ENCODE assay signal across 16 mouse cellular contexts in the genomic region with DNA sequence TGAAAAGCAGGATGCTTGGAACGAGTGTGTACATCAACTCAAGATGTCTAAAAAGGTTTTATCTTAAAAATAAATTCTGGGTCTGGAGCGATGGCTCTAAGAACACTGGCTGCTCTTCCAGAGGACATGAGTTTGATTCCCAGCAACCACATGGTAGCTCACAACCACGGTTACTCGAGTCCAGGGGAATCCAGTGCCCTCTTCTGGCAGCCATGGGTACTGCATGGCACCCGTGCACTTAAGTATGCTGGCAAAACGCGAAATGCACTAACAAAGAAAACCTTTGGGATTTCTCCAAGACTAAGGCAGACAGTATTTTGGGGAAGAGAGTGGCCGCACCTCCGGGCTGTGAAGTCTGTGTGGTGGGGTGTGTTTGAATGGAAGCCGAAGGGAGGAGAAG. TPM values are rescaled to one million over a fixed set of nuclear protein-coding genes. Genes with fewer than 3 reads are reported as not detected.
DNase-seq lines count a peak whose midpoint lies in the region; ATAC-seq and TF ChIP-seq lines count a peak whose summit lies in the region.
"Had no signal": no experiment of that assay in that cellular context is flagged by ENCODE, and none has a peak within 500 bp of the region (broad histone marks: within the 10 kb centered on the region; RNA-seq: fewer than 3 reads in every experiment).

No protein-coding gene starts in this region.

- no peaks in the 10 kb centered on the region for H3K9me3 ChIP-seq in forebrain, postnatal 0 days (ENCODE audit: low read length)
- H3K9me3 ChIP-seq in forebrain, embryonic 12.5 days, result no peaks in the 10 kb centered on the region
- H3K9me3 ChIP-seq in liver, embryonic 11.5 days (ENCODE audit: control insufficient read depth, low read length), result no peaks in the 10 kb centered on the region
- H3K9me3 ChIP-seq in ES-Bruce4 (replicated peaks; ENCODE audit: control insufficient read depth, insufficient read depth, low read length, poor library complexity, severe bottlenecking), result no peaks in the 10 kb centered on the region
- no peaks in the 10 kb centered on the region for H3K9me3 ChIP-seq in forebrain, embryonic 13.5 days (replicated peaks)
- H3K9me3 ChIP-seq: forebrain, embryonic 10.5 days; heart, embryonic 13.5 days; liver, embryonic 13.5 days had no signal

- no peak overlapping the region for H3K9ac ChIP-seq in forebrain, postnatal 0 days
- H3K9ac ChIP-seq in forebrain, embryonic 12.5 days, result no peak overlapping the region
- no peak overlapping the region for H3K9ac ChIP-seq in liver, adult 2 months (ENCODE audit: low read depth, low read length)
- H3K9ac ChIP-seq in liver, embryonic 11.5 days (ENCODE audit: low read depth, low read length), result no peak overlapping the region
- no peak overlapping the region for H3K9ac ChIP-seq in ES-Bruce4 (ENCODE audit: low read depth, poor library complexity, severe bottlenecking)
- H3K9ac ChIP-seq in forebrain, embryonic 13.5 days, result no peak overlapping the region
- H3K9ac ChIP-seq: heart, embryonic 13.5 days; liver, embryonic 13.5 days had no signal

- WGBS in forebrain, postnatal 0 days, result 78% methylated on average over 10 of the region's 10 CpGs
- 78% methylated on average over 10 of the region's 10 CpGs for WGBS in forebrain, embryonic 12.5 days
- 73% methylated on average over 10 of the region's 10 CpGs for WGBS in liver, adult 2 months
- WGBS in liver, embryonic 11.5 days, result 69% methylated on average over 10 of the region's 10 CpGs
- WGBS in forebrain, embryonic 13.5 days, result 78% methylated on average over 10 of the region's 10 CpGs

- no peaks in the 10 kb centered on the region for H3K4me1 ChIP-seq in forebrain, postnatal 0 days (ENCODE audit: insufficient read depth)
- peaks cover 13% of the 10 kb centered on the region for H3K4me1 ChIP-seq in forebrain, embryonic 12.5 days
- no peaks in the 10 kb centered on the region for H3K4me1 ChIP-seq in liver, adult 2 months (ENCODE audit: control insufficient read depth, insufficient read depth, low read length)
- H3K4me1 ChIP-seq in liver, embryonic 11.5 days (replicated peaks; ENCODE audit: control insufficient read depth, insufficient read depth, low read length), result no peaks in the 10 kb centered on the region
- H3K4me1 ChIP-seq in ES-Bruce4 (ENCODE audit: control insufficient read depth, insufficient read depth, low read length), result no peaks in the 10 kb centered on the region
- no peaks in the 10 kb centered on the region for H3K4me1 ChIP-seq in cortical plate, adult 2 months (ENCODE audit: control insufficient read depth, insufficient read depth, low read length)
- no peaks in the 10 kb centered on the region for H3K4me1 ChIP-seq in forebrain, embryonic 13.5 days
- H3K4me1 ChIP-seq: liver, embryonic 13.5 days had no signal

- TF ChIP-seq POLR2A in liver, adult 2 months (IDR thresholded peaks at IDR 0.05; ENCODE audit: extremely low read depth, insufficient read depth, low read length), result no peak
- TF ChIP-seq POLR2A in ES-Bruce4 (IDR thresholded peaks at IDR 0.05; ENCODE audit: insufficient read depth, low read length), result no peak
- no peak for TF ChIP-seq POLR2A in cortical plate, adult 2 months (IDR thresholded peaks at IDR 0.05; ENCODE audit: extremely low read depth, insufficient read depth, low read length)

- H3K4me3 ChIP-seq in forebrain, postnatal 0 days (ENCODE audit: low read depth, low read length), result no peak overlapping the region
- no peak overlapping the region for H3K4me3 ChIP-seq in forebrain, embryonic 12.5 days (replicated peaks)
- no peak overlapping the region for H3K4me3 ChIP-seq in liver, adult 2 months (ENCODE audit: insufficient read depth, low read depth, low read length)
- H3K4me3 ChIP-seq in liver, embryonic 11.5 days (ENCODE audit: low read depth, low read length), result no peak overlapping the region
- H3K4me3 ChIP-seq in ES-Bruce4 (ENCODE audit: low read depth, low read length), result no peak overlapping the region
- no peak overlapping the region for H3K4me3 ChIP-seq in cortical plate, adult 2 months (ENCODE audit: insufficient read depth, low read length)
- H3K4me3 ChIP-seq in forebrain, embryonic 13.5 days, result no peak overlapping the region
- H3K4me3 ChIP-seq: forebrain, embryonic 10.5 days; heart, embryonic 13.5 days; liver, embryonic 13.5 days had no signal

- no peak for TF ChIP-seq EP300 in ES-Bruce4 (IDR thresholded peaks at IDR 0.05; ENCODE audit: insufficient read depth, low read depth, low read length)

- no peaks in the 10 kb centered on the region for H3K27me3 ChIP-seq in forebrain, postnatal 0 days (ENCODE audit: insufficient read depth, low read length)
- H3K27me3 ChIP-seq in forebrain, embryonic 12.5 days, result no peaks in the 10 kb centered on the region
- H3K27me3 ChIP-seq in liver, adult 2 months (ENCODE audit: control insufficient read depth, insufficient read depth, low read length), result no peaks in the 10 kb centered on the region
- no peaks in the 10 kb centered on the region for H3K27me3 ChIP-seq in liver, embryonic 11.5 days (replicated peaks; ENCODE audit: control insufficient read depth, insufficient read depth, low read length)
- H3K27me3 ChIP-seq in ES-Bruce4 (ENCODE audit: control insufficient read depth, insufficient read depth, low read length, poor library complexity, severe bottlenecking), result no peaks in the 10 kb centered on the region
- H3K27me3 ChIP-seq in forebrain, embryonic 13.5 days, result no peaks in the 10 kb centered on the region
- H3K27me3 ChIP-seq: heart, embryonic 13.5 days; liver, embryonic 13.5 days had no signal

- no peak overlapping the region for H3K27ac ChIP-seq in forebrain, postnatal 0 days (ENCODE audit: low read depth, low read length)
- no peak overlapping the region for H3K27ac ChIP-seq in forebrain, embryonic 12.5 days
- H3K27ac ChIP-seq in liver, adult 2 months (replicated peaks; ENCODE audit: insufficient read depth, low read depth, low read length), result no peak overlapping the region
- no peak overlapping the region for H3K27ac ChIP-seq in liver, embryonic 11.5 days (ENCODE audit: low read depth, low read length)
- no peak overlapping the region for H3K27ac ChIP-seq in ES-Bruce4 (ENCODE audit: insufficient read depth, low read length)
- no peak overlapping the region for H3K27ac ChIP-seq in cortical plate, adult 2 months (ENCODE audit: insufficient read depth, low read length)
- no peak overlapping the region for H3K27ac ChIP-seq in forebrain, embryonic 13.5 days
- H3K27ac ChIP-seq: forebrain, embryonic 10.5 days; heart, embryonic 13.5 days; liver, embryonic 13.5 days had no signal

- H3K79me2 ChIP-seq in liver, adult 2 months (ENCODE audit: control insufficient read depth, insufficient read depth, low read length), result no peaks in the 10 kb centered on the region

- H3K4me2 ChIP-seq in forebrain, postnatal 0 days (ENCODE audit: low read depth), result no peak overlapping the region
- no peak overlapping the region for H3K4me2 ChIP-seq in forebrain, embryonic 12.5 days
- H3K4me2 ChIP-seq in liver, embryonic 11.5 days, result no peak overlapping the region
- no peak overlapping the region for H3K4me2 ChIP-seq in forebrain, embryonic 13.5 days
- H3K4me2 ChIP-seq: heart, embryonic 13.5 days; liver, embryonic 13.5 days had no signal

- DNase-seq in forebrain, postnatal 0 days, result no peak
- DNase-seq in liver, adult 2 months (ENCODE audit: extremely low read depth, low read depth, low spot score), result no peak
- DNase-seq in liver, embryonic 11.5 days (ENCODE audit: low spot score), result no peak
- DNase-seq: adrenal gland, postnatal 36 days; cerebellum, adult 18-20 months; gastrocnemius, postnatal 10 days; liver, embryonic 13.5 days had no signal

- ATAC-seq in forebrain, postnatal 0 days, result no peak
- no peak for ATAC-seq in forebrain, embryonic 12.5 days (ENCODE audit: low FRiP score)
- no peak for ATAC-seq in liver, embryonic 11.5 days (replicated peaks; ENCODE audit: low FRiP score)
- no peak for ATAC-seq in inflammation-experienced regulatory T-cells, adult 6 months
- no peak for ATAC-seq in forebrain, embryonic 13.5 days

- TF ChIP-seq CTCF in forebrain, postnatal 0 days (IDR thresholded peaks at IDR 0.05; ENCODE audit: low read depth), result peak; percentile 55
- peak; percentile 54; the same call in 1 of the 2 replicates for TF ChIP-seq CTCF in liver, adult 2 months (IDR thresholded peaks at IDR 0.05; ENCODE audit: low read depth, low read length)
- peak; percentile 78 for TF ChIP-seq CTCF in ES-Bruce4 (IDR thresholded peaks at IDR 0.05; ENCODE audit: low read depth, low read length)
- TF ChIP-seq CTCF in cortical plate, adult 2 months (IDR thresholded peaks at IDR 0.05; ENCODE audit: extremely low read depth, insufficient read depth, low read length), result 0 out of 2 replicates have a peak, but pooled peaks have one; percentile 15

- no peaks in the 10 kb centered on the region for H3K36me3 ChIP-seq in forebrain, postnatal 0 days (ENCODE audit: insufficient read depth)
- no peaks in the 10 kb centered on the region for H3K36me3 ChIP-seq in forebrain, embryonic 12.5 days (replicated peaks)
- no peaks in the 10 kb centered on the region for H3K36me3 ChIP-seq in liver, adult 2 months (ENCODE audit: control insufficient read depth, insufficient read depth, low read length)
- H3K36me3 ChIP-seq in liver, embryonic 11.5 days (ENCODE audit: control insufficient read depth, insufficient read depth, low read length), result no peaks in the 10 kb centered on the region
- no peaks in the 10 kb centered on the region for H3K36me3 ChIP-seq in ES-Bruce4 (ENCODE audit: control insufficient read depth, insufficient read depth, low read length, poor library complexity, severe bottlenecking)
- no peaks in the 10 kb centered on the region for H3K36me3 ChIP-seq in forebrain, embryonic 13.5 days (ENCODE audit: poor library complexity, severe bottlenecking)
- H3K36me3 ChIP-seq: forebrain, embryonic 10.5 days; heart, embryonic 13.5 days; liver, embryonic 13.5 days had no signal

RNA-seq across cellular contexts. Expression of gene Slc28a3, which starts 44.9 kb away (rescaled TPM):
- 0.05 and 0.08 TPM in 2 replicates for total RNA-seq in forebrain, postnatal 0 days (2014; rRNA removed)
- polyA plus RNA-seq in forebrain, postnatal 0 days (2015; fragmentation: Nextera tagmentation; extraction: Ambion mirVana), result 0.04 and 0.11 TPM in 2 replicates
- polyA plus RNA-seq in forebrain, embryonic 12.5 days (2016; fragmentation: Nextera tagmentation; extraction: Ambion mirVana), result not detected in 2 replicates
- total RNA-seq in liver, adult 2 months (2014; rRNA removed), result not detected in 2 replicates
- polyA plus RNA-seq in liver, adult 2 months (2012; rRNA removed), result not detected in 2 replicates
- polyA plus RNA-seq in liver, embryonic 11.5 days (2014; fragmentation: Nextera tagmentation; extraction: Ambion mirVana), result 0.08 TPM in 1 of 2 replicates, not detected in the other
- 0.31 and 0.75 TPM in 2 replicates for polyA plus RNA-seq in ES-Bruce4 (2011; ENCODE audit: insufficient read depth, insufficient read length, low read depth, missing spikeins)
- polyA plus RNA-seq in cortical plate, adult 2 months (2012; rRNA removed), result not detected in 2 replicates
- under 1 TPM in 1 of 3 experiments, not detected in 2; 0.11 TPM for polyA plus RNA-seq in inflammation-experienced regulatory T-cells, adult 6 months (2017; shearing (Covaris generic))
- 0.08 TPM in 1 of 2 replicates, not detected in the other for polyA plus RNA-seq in forebrain, embryonic 13.5 days (2015; fragmentation: Nextera tagmentation; extraction: Ambion mirVana)
- total RNA-seq: adrenal gland, postnatal 36 days; gastrocnemius, postnatal 10 days; megakaryocyte, adult 5-6 weeks had no signal
- polyA plus RNA-seq: embryonic facial prominence, embryonic 11.5 days; heart, embryonic 13.5 days; liver, embryonic 13.5 days had no signal

Comparison
In these comparisons a context has a peak if more than half of its experiments do, and no peak if none do; other contexts are left out.
1. CTCF ChIP-seq: peak in every context shown above with its lines; median percentile 78 in ES-Bruce4; 55 in forebrain, postnatal 0 days; 54 in liver, adult 2 months; 15 in cortical plate, adult 2 months.